Mouse (Mus musculus) embryonic facial prominence, embryonic 14.5 days (tissue): ENCODE results near the gene Elfn1. TPM values are rescaled to one million over a fixed set of nuclear protein-coding genes. Genes with fewer than 3 reads are reported as not detected.

Experiments used
- ATAC-seq: fragments of 200-750 bp; cut with Nextera tagmentation; 2 replicates; pipeline ENCODE4 v1.8.0; 2017; ENCODE audit warnings: low read depth, moderate number of reproducible peaks, moderate TSS enrichment
- DNase-seq: peaks from one replicate; pipeline ENCODE4 v3.0.0-alpha.2; 2015; ENCODE audit warnings: low spot score
- H3K27ac ChIP-seq: fragments of 300-500 bp; sonication (generic); replicated peaks from 2 replicates; pipeline ENCODE4 v1.5.1; 2014; ENCODE audit warnings: low read depth, mild to moderate bottlenecking, low read length, moderate library complexity
- H3K27me3 ChIP-seq: fragments of 300-500 bp; sonication (generic); replicated peaks from 2 replicates; pipeline ENCODE4 v1.6.1; 2014; ENCODE audit warnings: low read length; ENCODE audit not compliant: control insufficient read depth, insufficient read depth
- H3K36me3 ChIP-seq: fragments of 300-500 bp; sonication (generic); 2 replicates; pipeline ENCODE4 v1.6.1; 2014; ENCODE audit warnings: low read length, mixed read lengths; ENCODE audit not compliant: control insufficient read depth, insufficient read depth
- H3K4me1 ChIP-seq: fragments of 300-500 bp; sonication (generic); 2 replicates; pipeline ENCODE4 v1.6.1; 2014; ENCODE audit warnings: antibody characterized with exemption, low read length; ENCODE audit not compliant: control insufficient read depth, insufficient read depth
- H3K4me2 ChIP-seq: fragments of 300-500 bp; sonication (generic); 2 replicates; pipeline ENCODE4 v1.6.1; 2014; ENCODE audit warnings: low read depth, mild to moderate bottlenecking, low read length, moderate library complexity, mixed read lengths
- H3K4me3 ChIP-seq: fragments of 300-500 bp; sonication (generic); 2 replicates; pipeline ENCODE4 v1.5.1; 2014; ENCODE audit warnings: low read depth, mild to moderate bottlenecking, low read length
- H3K9ac ChIP-seq: fragments of 300-500 bp; sonication (generic); 2 replicates; pipeline ENCODE4 v1.6.1; 2014; ENCODE audit warnings: low read depth, mild to moderate bottlenecking, low read length, moderate library complexity, mixed read lengths
- H3K9me3 ChIP-seq: fragments of 300-500 bp; sonication (generic); 2 replicates; pipeline ENCODE4 v1.6.1; 2016; ENCODE audit warnings: low read length; ENCODE audit not compliant: control insufficient read depth
- WGBS: fragments of 180-500 bp; shearing (Covaris S2); extraction: QIAGEN DNeasy Blood & Tissue Kit; methylation state at CpG from one replicate; pipeline ENCODE4 v1.1.7; 2014; 5-methylcytosine and 5-hydroxymethylcytosine counted together
- polyA plus RNA-seq: library from polyadenylated mRNA; unstranded; fragments of >200 nt; fragmentation: Nextera tagmentation; extraction: Ambion mirVana; gene quantifications from 2 replicates; pipeline ENCODE4 v1.2.1, GENCODE M21; 2014

Gene Elfn1
- polyA plus RNA-seq, 1 experiment from 2014 or later: 1.3 TPM

DNA sequence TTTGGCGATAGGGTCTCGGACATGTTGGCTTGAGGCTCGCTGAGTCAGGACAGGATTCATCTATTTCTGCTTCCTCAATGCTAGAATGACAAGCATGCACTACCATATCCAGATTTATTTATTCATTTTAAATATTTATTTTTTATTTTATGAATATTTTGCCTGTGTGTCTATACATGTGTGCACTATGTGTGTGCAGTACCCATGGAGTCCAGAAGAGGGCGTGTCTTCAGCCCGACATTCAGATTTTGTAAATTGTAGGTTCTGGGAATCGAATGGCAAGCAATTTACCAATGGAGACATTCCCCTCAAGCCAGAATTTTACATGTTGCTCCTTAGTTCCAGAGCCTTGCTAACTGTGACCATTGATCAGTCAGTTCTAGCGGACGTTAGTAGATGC, 16.1 kb downstream of the Elfn1 start:
- Histone ChIP-seq H3K27ac (no peak overlapping the region), H3K4me2 (no peak overlapping the region), H3K36me3 (no peaks in the 10 kb centered on the region), H3K4me1 (no peaks in the 10 kb centered on the region), H3K9me3 (0 out of 2 replicates have a peak, but pooled peaks cover 6% of the 10 kb centered on the region), H3K4me3 (no peak overlapping the region), H3K9ac (no peak overlapping the region), H3K27me3 (no peaks in the 10 kb centered on the region)
- no peak for ATAC-seq
- 91% methylated on average over 8 of the region's 8 CpGs for WGBS
- no peak for DNase-seq

DNA sequence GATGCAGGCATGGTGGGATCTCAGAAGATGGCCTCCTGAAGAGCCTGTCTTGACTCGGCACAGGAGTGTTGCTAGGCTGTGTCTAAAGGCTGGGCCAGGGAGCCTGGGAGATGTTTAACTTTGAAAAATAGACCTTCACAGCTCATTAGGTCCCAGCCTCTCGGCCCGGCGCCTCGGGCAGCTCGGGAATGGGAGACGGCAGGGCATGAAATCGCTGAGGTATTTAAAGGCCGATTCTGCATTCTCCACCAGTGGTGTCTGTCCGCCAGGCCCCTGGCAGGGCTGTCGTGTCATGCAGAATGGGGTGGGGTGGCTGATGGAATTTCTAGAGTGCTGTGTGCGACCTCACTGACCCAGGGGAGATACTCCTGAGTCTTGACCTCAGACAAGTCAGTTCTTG, 22.4 kb downstream of the Elfn1 start:
- H3K4me2 ChIP-seq: no peak overlapping the region
- 58% methylated on average over 12 of the region's 12 CpGs for WGBS
- DNase-seq (no peak), ATAC-seq (no peak)
- no peaks in the 10 kb centered on the region for H3K36me3 ChIP-seq
- no peak overlapping the region for H3K9ac ChIP-seq
- no peaks in the 10 kb centered on the region for H3K9me3 ChIP-seq
- peaks cover 20% of the 10 kb centered on the region for H3K4me1 ChIP-seq
- H3K4me3 ChIP-seq: no peak overlapping the region
- H3K27ac ChIP-seq: no peak overlapping the region
- no peaks in the 10 kb centered on the region for H3K27me3 ChIP-seq

DNA sequence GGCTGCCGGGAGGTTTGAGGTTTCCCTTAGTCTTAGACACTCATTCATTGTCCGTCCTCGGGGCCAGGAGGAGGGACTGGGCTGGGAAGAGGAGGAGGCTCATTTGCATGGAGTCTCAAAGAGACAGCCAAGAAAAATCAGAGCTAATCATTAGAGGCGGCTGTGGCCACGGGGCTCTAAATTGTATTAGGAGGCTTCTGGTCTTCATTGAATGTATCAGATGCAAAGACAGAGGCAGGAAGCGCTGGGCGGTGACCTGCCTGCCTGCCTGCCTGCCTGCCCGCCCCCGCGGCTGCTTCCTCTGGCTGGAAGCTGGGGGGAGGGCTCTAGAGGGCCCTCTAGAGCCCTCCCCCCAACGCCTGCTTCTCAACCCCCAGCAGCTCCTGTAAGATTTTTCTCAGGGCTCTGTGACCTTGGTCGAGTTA, 23.2 kb downstream of the Elfn1 start:
- Histone ChIP-seq H3K27ac (no peak overlapping the region), H3K4me3 (no peak overlapping the region), H3K36me3 (no peaks in the 10 kb centered on the region), H3K27me3 (no peaks in the 10 kb centered on the region), H3K4me2 (peak overlapping the region; percentile 31; the same call in 1 of the 2 replicates), H3K4me1 (peaks cover 20% of the 10 kb centered on the region), H3K9ac (no peak overlapping the region), H3K9me3 (no peaks in the 10 kb centered on the region)
- WGBS: 2% methylated on average over 9 of the region's 12 CpGs
- ATAC-seq: 0 out of 2 replicates have a peak, but pooled peaks have one; percentile 17
- DNase-seq: peak; percentile 45

DNA sequence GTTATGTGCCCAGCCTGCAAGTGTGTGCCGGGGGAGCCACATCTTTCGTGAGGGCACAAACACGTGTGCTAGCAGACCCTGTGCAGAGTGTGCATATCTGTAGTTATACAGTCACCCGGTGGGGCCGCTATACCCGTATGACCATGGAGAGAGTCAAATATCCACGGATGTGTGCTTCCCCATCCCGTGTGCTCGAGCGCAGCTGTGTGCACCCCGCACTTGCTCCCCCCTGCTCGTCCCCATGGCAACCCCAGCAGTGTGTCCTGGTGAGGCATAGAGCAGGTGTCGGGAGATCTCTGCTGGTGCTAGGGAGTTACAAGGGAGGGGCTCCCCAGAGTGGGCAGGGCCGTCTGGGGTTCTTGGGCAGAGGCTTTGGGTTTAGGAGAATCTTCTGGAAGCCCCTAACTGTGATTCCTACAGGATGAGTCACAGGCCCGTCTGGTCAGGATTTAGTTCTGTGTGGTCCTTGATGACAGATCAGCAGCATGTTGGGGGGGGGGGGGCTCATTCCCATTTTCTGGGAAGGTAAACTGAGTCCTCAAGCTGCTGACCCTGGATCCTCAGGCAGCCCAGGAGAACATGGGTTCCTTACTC, 24.3 kb downstream of the Elfn1 start:
- Histone ChIP-seq H3K4me1 (peaks cover 20% of the 10 kb centered on the region), H3K4me2 (no peak overlapping the region), H3K9me3 (no peaks in the 10 kb centered on the region), H3K4me3 (no peak overlapping the region), H3K9ac (no peak overlapping the region), H3K36me3 (no peaks in the 10 kb centered on the region), H3K27me3 (no peaks in the 10 kb centered on the region), H3K27ac (no peak overlapping the region)
- WGBS: 30% methylated on average over 13 of the region's 15 CpGs
- ATAC-seq: peak; percentile 48
- DNase-seq: peak; percentile 70

DNA sequence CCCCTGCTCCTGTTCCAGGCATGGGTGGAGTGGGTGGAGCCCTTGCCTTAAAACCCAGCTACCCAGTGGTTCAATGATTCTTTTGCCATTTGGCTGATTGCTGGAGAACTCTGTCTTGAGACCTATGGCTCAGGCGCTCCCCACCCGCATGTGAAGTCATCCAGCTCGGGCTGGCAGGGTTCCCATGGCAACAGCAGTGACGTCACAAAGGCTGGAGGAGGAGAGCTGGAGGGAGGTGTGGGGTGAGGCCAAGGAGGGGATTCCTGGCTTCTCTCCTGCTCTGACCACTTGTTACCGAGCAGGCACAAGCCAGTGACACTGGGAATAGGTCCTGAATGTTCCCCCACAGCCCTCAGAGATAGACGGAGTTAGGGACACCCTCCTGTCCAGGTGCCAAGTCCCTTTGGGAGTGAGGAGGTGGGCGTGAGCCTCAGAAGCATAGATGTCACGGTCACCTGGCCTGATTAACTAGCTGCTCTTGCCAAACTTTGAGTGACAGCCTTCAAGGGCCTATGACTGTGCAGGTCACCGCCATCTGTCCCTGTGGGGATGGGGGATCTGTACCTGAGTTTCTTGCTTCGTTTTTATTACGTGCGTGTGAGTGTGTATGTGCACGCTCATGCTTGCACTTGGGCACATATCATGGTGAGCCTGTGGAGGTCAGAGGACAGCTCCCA, 25.0 kb downstream of the Elfn1 start:
- H3K27ac ChIP-seq: no peak overlapping the region
- no peaks in the 10 kb centered on the region for H3K36me3 ChIP-seq
- H3K9ac ChIP-seq: no peak overlapping the region
- peaks cover 20% of the 10 kb centered on the region for H3K4me1 ChIP-seq
- H3K4me3 ChIP-seq: no peak overlapping the region
- peak; percentile 86 for DNase-seq
- H3K9me3 ChIP-seq: no peaks in the 10 kb centered on the region
- 35% methylated on average over 13 of the region's 13 CpGs for WGBS
- no peaks in the 10 kb centered on the region for H3K27me3 ChIP-seq
- peak; percentile 54; the same call in 1 of the 2 replicates for ATAC-seq
- no peak overlapping the region for H3K4me2 ChIP-seq

DNA sequence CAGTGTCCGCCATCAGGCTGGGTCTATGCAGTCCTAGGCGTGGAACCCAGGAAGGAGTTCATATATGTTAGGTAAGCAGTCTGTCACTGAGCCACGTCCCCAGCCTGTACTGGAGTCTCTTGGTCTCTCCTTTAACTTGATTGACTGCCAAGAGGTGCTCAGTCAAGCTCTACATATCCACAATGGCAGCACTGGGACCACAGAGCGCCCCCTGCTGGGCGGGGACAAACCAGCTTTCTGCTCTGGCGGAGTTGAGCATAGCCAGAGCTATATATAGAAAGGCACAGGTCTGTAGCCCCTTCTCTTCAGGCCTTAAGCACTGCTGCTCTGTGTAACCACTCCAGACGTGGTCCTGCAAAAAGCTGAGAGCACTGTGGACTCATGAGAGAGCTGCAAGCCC, 25.7 kb downstream of the Elfn1 start:
- H3K4me2 ChIP-seq: no peak overlapping the region
- H3K36me3 ChIP-seq: no peaks in the 10 kb centered on the region
- no peaks in the 10 kb centered on the region for H3K27me3 ChIP-seq
- peaks cover 20% of the 10 kb centered on the region for H3K4me1 ChIP-seq
- no peaks in the 10 kb centered on the region for H3K9me3 ChIP-seq
- WGBS: 47% methylated on average over 7 of the region's 7 CpGs
- no peak overlapping the region for H3K4me3 ChIP-seq
- ATAC-seq (no peak), DNase-seq (no peak)
- no peak overlapping the region for H3K9ac ChIP-seq
- H3K27ac ChIP-seq: no peak overlapping the region

DNA sequence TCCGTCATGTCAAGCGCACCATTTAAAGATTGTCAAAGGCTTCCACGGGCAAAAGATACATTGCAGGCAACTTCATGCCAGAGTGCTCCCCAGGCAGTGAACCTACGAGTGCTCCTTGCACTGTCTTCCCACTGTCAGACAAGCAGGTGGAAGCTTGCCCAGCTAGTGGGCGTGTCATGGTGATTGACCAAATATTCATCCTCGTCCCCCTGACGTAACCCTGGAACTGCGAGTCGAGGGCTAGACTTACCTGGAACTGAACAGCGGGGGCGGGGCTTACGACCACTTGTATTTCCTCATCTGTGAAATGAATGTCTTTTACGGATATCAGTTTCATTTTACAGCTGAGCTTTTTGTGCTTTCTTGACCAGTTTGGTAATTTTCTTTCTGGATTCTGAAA, 28.7 kb downstream of the Elfn1 start:
- peaks cover 12% of the 10 kb centered on the region for H3K4me1 ChIP-seq
- DNase-seq: peak; percentile 53
- H3K9ac ChIP-seq: no peak overlapping the region
- ATAC-seq: no peak
- no peaks in the 10 kb centered on the region for H3K27me3 ChIP-seq
- no peak overlapping the region for H3K4me3 ChIP-seq
- no peak overlapping the region for H3K4me2 ChIP-seq
- no peaks in the 10 kb centered on the region for H3K36me3 ChIP-seq
- H3K27ac ChIP-seq: no peak overlapping the region
- WGBS: 74% methylated on average over 13 of the region's 13 CpGs
- H3K9me3 ChIP-seq: 0 out of 2 replicates have a peak, but pooled peaks cover 5% of the 10 kb centered on the region

DNA sequence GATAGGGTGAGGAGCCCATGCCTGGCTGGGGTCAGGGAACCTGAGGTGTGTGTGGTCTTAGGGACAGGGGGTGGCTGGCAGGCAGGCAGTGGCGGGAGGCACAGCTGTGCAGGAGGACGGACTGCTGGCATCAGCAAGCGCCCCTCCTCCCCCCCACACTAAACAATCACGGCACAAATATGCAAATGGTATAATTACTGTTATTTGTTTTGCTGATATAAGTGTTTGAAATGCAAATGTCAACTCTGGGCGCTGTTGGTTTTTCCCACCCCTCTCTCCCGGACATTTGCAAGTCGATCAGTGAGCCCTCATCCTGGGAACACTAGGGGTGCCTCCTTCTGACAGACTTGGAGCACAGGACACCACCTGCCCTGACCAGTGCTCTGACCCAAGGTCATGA, 37.0 kb downstream of the Elfn1 start:
- H3K36me3 ChIP-seq: no peaks in the 10 kb centered on the region
- no peak overlapping the region for H3K9ac ChIP-seq
- H3K9me3 ChIP-seq: 0 out of 2 replicates have a peak, but pooled peaks cover 5% of the 10 kb centered on the region
- H3K27ac ChIP-seq: no peak overlapping the region
- no peak overlapping the region for H3K4me2 ChIP-seq
- DNase-seq (no peak), ATAC-seq (no peak)
- H3K4me3 ChIP-seq: no peak overlapping the region
- H3K4me1 ChIP-seq: peaks cover 5% of the 10 kb centered on the region; the same call in 1 of the 2 replicates
- no peaks in the 10 kb centered on the region for H3K27me3 ChIP-seq
- 44% methylated on average over 7 of the region's 7 CpGs for WGBS
